Mouse (Mus musculus): Measurements from ENCODE around the gene Rnf220. TPM values are rescaled to one million over a fixed set of nuclear protein-coding genes. Genes with fewer than 3 reads are reported as not detected.

The Rnf220 gene
- polyA plus RNA-seq, 1 experiment from 2014 or later, result 55.9 TPM

GRCm38 (mm10) chr4:117350139-117350693 lies 146.6 kb downstream of the Rnf220 start:
- H3K9me3 ChIP-seq (replicated peaks), result no peaks in the 10 kb centered on the region
- H3K4me2 ChIP-seq, result no peak overlapping the region
- no peaks in the 10 kb centered on the region for H3K4me1 ChIP-seq
- ATAC-seq, result no peak
- no peaks in the 10 kb centered on the region; the same call in none of the 2 replicates for H3K27me3 ChIP-seq (replicated peaks)
- WGBS (ENCODE audit: insufficient replicate concordance), result 74% methylated on average over 12 of the region's 12 CpGs
- no peaks in the 10 kb centered on the region for H3K36me3 ChIP-seq
- H3K27ac ChIP-seq, result no peak overlapping the region
- no peak overlapping the region for H3K4me3 ChIP-seq
- no peak overlapping the region for H3K9ac ChIP-seq

GRCm38 (mm10) chr4:117349327-117349726 lies 147.5 kb downstream of the Rnf220 start:
- H3K27ac ChIP-seq, result no peak overlapping the region
- no peak overlapping the region for H3K4me2 ChIP-seq
- H3K4me3 ChIP-seq, result no peak overlapping the region
- no peaks in the 10 kb centered on the region for H3K9me3 ChIP-seq (replicated peaks)
- H3K9ac ChIP-seq, result no peak overlapping the region
- no peaks in the 10 kb centered on the region; the same call in 1 of the 2 replicates for H3K27me3 ChIP-seq (replicated peaks)
- no peaks in the 10 kb centered on the region for H3K4me1 ChIP-seq
- WGBS (ENCODE audit: insufficient replicate concordance), result 35% methylated on average over 2 of the region's 2 CpGs
- no peaks in the 10 kb centered on the region for H3K36me3 ChIP-seq
- ATAC-seq, result no peak

- no peak for ATAC-seq
- no peak overlapping the region for H3K9ac ChIP-seq
- H3K27ac ChIP-seq, result no peak overlapping the region
- no peak overlapping the region for H3K4me3 ChIP-seq
- no peak overlapping the region for H3K4me2 ChIP-seq
- H3K27me3 ChIP-seq (replicated peaks), result no peaks in the 10 kb centered on the region; the same call in 1 of the 2 replicates
- no peaks in the 10 kb centered on the region for H3K36me3 ChIP-seq
- H3K4me1 ChIP-seq, result no peaks in the 10 kb centered on the region
- no peaks in the 10 kb centered on the region for H3K9me3 ChIP-seq (replicated peaks)
- 48% methylated on average over 6 of the region's 6 CpGs for WGBS (ENCODE audit: insufficient replicate concordance)
Measured at GRCm38 (mm10) chr4:117346025-117346424, 150.8 kb downstream of the Rnf220 start.

- Histone ChIP-seq H3K4me1 (no peaks in the 10 kb centered on the region), H3K4me3 (no peak overlapping the region), H3K9ac (no peak overlapping the region), H3K9me3 (replicated peaks) (no peaks in the 10 kb centered on the region), H3K27me3 (replicated peaks) (no peaks in the 10 kb centered on the region), H3K4me2 (no peak overlapping the region), H3K27ac (no peak overlapping the region), H3K36me3 (no peaks in the 10 kb centered on the region)
- no peak for ATAC-seq
- 68% methylated on average over 8 of the region's 8 CpGs for WGBS (ENCODE audit: insufficient replicate concordance)
Measured at GRCm38 (mm10) chr4:117343385-117343784, 153.5 kb downstream of the Rnf220 start.

- no peak overlapping the region for H3K4me2 ChIP-seq
- no peaks in the 10 kb centered on the region for H3K27me3 ChIP-seq (replicated peaks)
- H3K9me3 ChIP-seq (replicated peaks), result no peaks in the 10 kb centered on the region
- no peak for ATAC-seq
- H3K36me3 ChIP-seq, result no peaks in the 10 kb centered on the region
- no peak overlapping the region for H3K4me3 ChIP-seq
- 60% methylated on average over 12 of the region's 12 CpGs for WGBS (ENCODE audit: insufficient replicate concordance)
- no peak overlapping the region for H3K9ac ChIP-seq
- H3K27ac ChIP-seq, result no peak overlapping the region
- H3K4me1 ChIP-seq, result no peaks in the 10 kb centered on the region
Measured at GRCm38 (mm10) chr4:117342751-117343150, 154.1 kb downstream of the Rnf220 start.

GRCm38 (mm10) chr4:117341282-117341681 lies 155.6 kb downstream of the Rnf220 start:
- H3K27ac ChIP-seq, result no peak overlapping the region
- H3K9ac ChIP-seq, result no peak overlapping the region
- no peak overlapping the region for H3K4me2 ChIP-seq
- WGBS (ENCODE audit: insufficient replicate concordance), result 41% methylated on average over 5 of the region's 5 CpGs
- H3K36me3 ChIP-seq, result no peaks in the 10 kb centered on the region
- no peaks in the 10 kb centered on the region for H3K9me3 ChIP-seq (replicated peaks)
- no peaks in the 10 kb centered on the region for H3K4me1 ChIP-seq
- H3K27me3 ChIP-seq (replicated peaks), result no peaks in the 10 kb centered on the region
- no peak for ATAC-seq
- no peak overlapping the region for H3K4me3 ChIP-seq

- Histone ChIP-seq H3K36me3 (no peaks in the 10 kb centered on the region), H3K4me2 (no peak overlapping the region), H3K9me3 (replicated peaks) (no peaks in the 10 kb centered on the region), H3K9ac (no peak overlapping the region), H3K27ac (no peak overlapping the region), H3K4me1 (no peaks in the 10 kb centered on the region), H3K4me3 (no peak overlapping the region), H3K27me3 (replicated peaks) (peaks cover 6% of the 10 kb centered on the region; the same call in 1 of the 2 replicates)
- ATAC-seq, result no peak
Measured at GRCm38 (mm10) chr4:117339796-117340195, 157.1 kb downstream of the Rnf220 start.

- no peak for ATAC-seq
- 46% methylated on average over 11 of the region's 11 CpGs for WGBS (ENCODE audit: insufficient replicate concordance)
Measured at GRCm38 (mm10) chr4:117330836-117331475, 165.9 kb downstream of the Rnf220 start.

GRCm38 (mm10) chr4:117330132-117330531 lies 166.7 kb downstream of the Rnf220 start:
- Histone ChIP-seq H3K9ac (no peak overlapping the region), H3K27ac (no peak overlapping the region), H3K4me2 (no peak overlapping the region), H3K27me3 (replicated peaks) (peaks cover 16% of the 10 kb centered on the region), H3K4me1 (no peaks in the 10 kb centered on the region), H3K36me3 (no peaks in the 10 kb centered on the region), H3K4me3 (no peak overlapping the region), H3K9me3 (replicated peaks) (no peaks in the 10 kb centered on the region)
- ATAC-seq, result no peak; the same call in 1 of the 2 replicates
- WGBS (ENCODE audit: insufficient replicate concordance), result 76% methylated on average over 3 of the region's 3 CpGs

More at GRCm38 (mm10) chr4:117330836-117331475, 165.9 kb downstream of the Rnf220 start:
- Histone ChIP-seq H3K27me3 (replicated peaks) (peaks cover 18% of the 10 kb centered on the region), H3K4me1 (no peaks in the 10 kb centered on the region), H3K9ac (no peak overlapping the region), H3K4me2 (no peak overlapping the region), H3K27ac (no peak overlapping the region), H3K36me3 (no peaks in the 10 kb centered on the region), H3K9me3 (replicated peaks) (no peaks in the 10 kb centered on the region), H3K4me3 (no peak overlapping the region)

- H3K4me3 ChIP-seq, result no peak overlapping the region
- no peaks in the 10 kb centered on the region for H3K36me3 ChIP-seq
- no peak for ATAC-seq
- H3K9me3 ChIP-seq (replicated peaks), result no peaks in the 10 kb centered on the region
- 54% methylated on average over 3 of the region's 3 CpGs for WGBS (ENCODE audit: insufficient replicate concordance)
- no peaks in the 10 kb centered on the region for H3K4me1 ChIP-seq
- H3K27ac ChIP-seq, result no peak overlapping the region
- no peak overlapping the region for H3K4me2 ChIP-seq
- H3K27me3 ChIP-seq (replicated peaks), result peaks cover 32% of the 10 kb centered on the region
- no peak overlapping the region for H3K9ac ChIP-seq
Measured at GRCm38 (mm10) chr4:117326915-117327314, 169.9 kb downstream of the Rnf220 start.

- no peak for ATAC-seq
- no peaks in the 10 kb centered on the region for H3K36me3 ChIP-seq
- no peak overlapping the region for H3K27ac ChIP-seq
- peaks cover 50% of the 10 kb centered on the region for H3K27me3 ChIP-seq (replicated peaks)
- H3K9ac ChIP-seq, result no peak overlapping the region
- 58% methylated on average over 2 of the region's 2 CpGs for WGBS (ENCODE audit: insufficient replicate concordance)
- no peaks in the 10 kb centered on the region for H3K9me3 ChIP-seq (replicated peaks)
- no peak overlapping the region for H3K4me2 ChIP-seq
- H3K4me1 ChIP-seq, result 0 out of 2 replicates have a peak, but pooled peaks cover 14% of the 10 kb centered on the region
- H3K4me3 ChIP-seq, result no peak overlapping the region
Measured at GRCm38 (mm10) chr4:117325076-117325475, 171.8 kb downstream of the Rnf220 start.

- Histone ChIP-seq H3K4me3 (no peak overlapping the region), H3K9me3 (replicated peaks) (no peaks in the 10 kb centered on the region), H3K4me1 (0 out of 2 replicates have a peak, but pooled peaks cover 14% of the 10 kb centered on the region), H3K27me3 (replicated peaks) (peaks cover 63% of the 10 kb centered on the region), H3K9ac (no peak overlapping the region), H3K4me2 (no peak overlapping the region), H3K36me3 (no peaks in the 10 kb centered on the region), H3K27ac (no peak overlapping the region)
- WGBS (ENCODE audit: insufficient replicate concordance), result 24% methylated on average over 14 of the region's 14 CpGs
- ATAC-seq, result no peak
Measured at GRCm38 (mm10) chr4:117323515-117324344, 173.1 kb downstream of the Rnf220 start.

Data from liver, embryonic 12.5 days (tissue).